Mouse (Mus musculus): ENCODE results near the gene Lypd3. TPM values are rescaled to one million over a fixed set of nuclear protein-coding genes. Genes with fewer than 3 reads are reported as not detected.

The Lypd3 gene
- polyA plus RNA-seq (2017; shearing (Covaris generic)): not detected

DNA sequence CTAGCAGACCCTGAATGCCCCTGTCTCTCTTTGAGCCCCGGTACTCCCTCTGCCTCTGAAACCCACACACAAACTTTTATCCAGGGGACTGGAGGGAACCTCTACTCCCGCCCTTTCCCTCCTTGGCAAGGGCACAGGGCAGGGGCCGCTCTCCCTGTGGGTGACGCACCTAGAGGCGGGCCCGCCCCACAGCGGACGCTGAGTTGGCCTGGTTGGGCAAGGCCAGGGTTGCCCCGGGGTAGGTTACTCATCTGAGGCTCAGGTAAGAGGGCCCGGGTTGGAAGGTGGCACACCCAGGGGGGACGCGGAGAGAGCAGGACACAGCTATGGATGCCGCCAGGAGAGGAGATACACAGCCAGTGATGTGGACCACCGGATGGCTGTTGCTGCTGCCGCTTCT, at the start of gene Lypd3:
Lypd3 (plus strand) TSS at position 287 of the 400 bp plus-strand sequence.

DNA sequence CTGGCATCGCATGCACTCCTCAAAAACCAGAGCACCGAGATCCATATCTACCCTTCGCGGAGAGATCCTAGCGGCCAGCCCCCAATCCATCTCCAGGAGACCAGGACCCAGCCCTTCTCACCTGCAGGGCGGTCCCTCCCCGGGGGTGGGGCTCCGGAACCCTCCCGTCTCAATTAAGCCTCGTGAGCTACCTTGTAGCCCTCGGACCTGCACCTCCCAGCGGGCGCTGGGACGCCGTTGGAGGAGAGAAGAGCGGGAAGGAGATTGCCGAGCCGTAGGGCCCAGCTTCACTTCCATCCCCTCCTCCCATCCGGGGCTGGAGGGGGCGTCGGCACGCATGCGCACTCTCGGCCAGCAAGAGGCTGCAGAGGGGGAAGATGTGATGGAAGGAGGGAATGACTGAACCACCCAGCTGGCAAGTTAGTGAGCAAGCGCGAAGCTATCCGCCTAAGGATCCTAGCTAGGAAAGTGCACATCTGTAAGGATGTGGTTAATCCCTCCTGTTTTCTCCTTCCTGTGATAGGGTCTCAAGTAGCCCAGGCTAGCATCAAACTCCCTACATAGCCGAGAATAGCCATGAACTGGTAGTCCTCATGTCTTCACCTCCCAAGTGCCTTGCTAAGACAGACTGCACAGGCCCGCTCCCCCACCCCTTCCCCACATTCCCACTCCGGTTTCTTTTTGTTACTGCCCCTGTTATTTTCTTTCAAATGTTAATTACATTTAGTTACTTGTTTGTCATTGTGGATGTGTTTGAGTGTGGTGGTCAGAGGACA, 48.8 kb upstream of the Lypd3 start, which contains the start of the genes Ethe1 and Zfp575:
Ethe1 (plus strand) TSS at position 214 of the 776 bp plus-strand sequence.
Zfp575 (minus strand) TSS at position 312 of the 776 bp plus-strand sequence.

GRCm38 (mm10) chr7:24610144-24610878, 26.0 kb upstream of the Lypd3 start, which contains the start of gene Phldb3:
Gene Phldb3 (plus strand): TSS chr7:24610763.

GRCm38 (mm10) chr7:24676575-24676974, 40.2 kb downstream of the Lypd3 start, which contains the start of gene Tex101:
Gene Tex101 (minus strand): TSS chr7:24676675.

Other genes with a start within 250 kb of the Lypd3 start
- gene Smg9, start 236.9 kb upstream of the Lypd3 start, polyA plus RNA-seq (2017; shearing (Covaris generic)): 61.3 TPM
- gene Irgc1, start 184.3 kb upstream of the Lypd3 start, polyA plus RNA-seq (2017; shearing (Covaris generic)): not detected
- 0.96 TPM for gene Plaur, start 174.1 kb upstream of the Lypd3 start, polyA plus RNA-seq (2017; shearing (Covaris generic))
- not detected for gene Cadm4, start 154.5 kb upstream of the Lypd3 start, polyA plus RNA-seq (2017; shearing (Covaris generic))
- gene Zfp428, start 129.5 kb upstream of the Lypd3 start, polyA plus RNA-seq (2017; shearing (Covaris generic)): 1.6 TPM
- gene AC161166.1, start 124.1 kb upstream of the Lypd3 start, polyA plus RNA-seq (2017; shearing (Covaris generic)): not detected
- 1.2 TPM for gene Irgq, start 105.9 kb upstream of the Lypd3 start, polyA plus RNA-seq (2017; shearing (Covaris generic))
- gene Pinlyp, start 90.4 kb upstream of the Lypd3 start, polyA plus RNA-seq (2017; shearing (Covaris generic)): not detected
- 74.3 TPM for gene Xrcc1, start 90.3 kb upstream of the Lypd3 start, polyA plus RNA-seq (2017; shearing (Covaris generic))
- 19.8 TPM for gene Ethe1, start 49.0 kb upstream of the Lypd3 start, polyA plus RNA-seq (2017; shearing (Covaris generic))
- gene Zfp575, start 48.9 kb upstream of the Lypd3 start, polyA plus RNA-seq (2017; shearing (Covaris generic)): 0.21 TPM
- 0.89 TPM for gene Phldb3, start 25.8 kb upstream of the Lypd3 start, polyA plus RNA-seq (2017; shearing (Covaris generic))
- not detected for gene Tex101, start 40.1 kb downstream of the Lypd3 start, polyA plus RNA-seq (2017; shearing (Covaris generic))
- gene BC049730, start 72.7 kb downstream of the Lypd3 start, polyA plus RNA-seq (2017; shearing (Covaris generic)): not detected
- not detected for gene Gm4763, start 90.4 kb downstream of the Lypd3 start, polyA plus RNA-seq (2017; shearing (Covaris generic))
- 0.21 TPM for gene Cd177, start 123.8 kb downstream of the Lypd3 start, polyA plus RNA-seq (2017; shearing (Covaris generic))
- not detected for gene Ceacam10, start 140.7 kb downstream of the Lypd3 start, polyA plus RNA-seq (2017; shearing (Covaris generic))
- gene Gm9844, start 225.7 kb downstream of the Lypd3 start, polyA plus RNA-seq (2017; shearing (Covaris generic)): 10.8 TPM
- not detected for gene Lypd4, start 233.4 kb downstream of the Lypd3 start, polyA plus RNA-seq (2017; shearing (Covaris generic))
- gene Dmrtc2, start 233.5 kb downstream of the Lypd3 start, polyA plus RNA-seq (2017; shearing (Covaris generic)): not detected
- gene Rps19, start 247.8 kb downstream of the Lypd3 start, polyA plus RNA-seq (2017; shearing (Covaris generic)): 4,580 TPM